Mouse (Mus musculus): ENCODE results near the gene Vps11.

DNA sequence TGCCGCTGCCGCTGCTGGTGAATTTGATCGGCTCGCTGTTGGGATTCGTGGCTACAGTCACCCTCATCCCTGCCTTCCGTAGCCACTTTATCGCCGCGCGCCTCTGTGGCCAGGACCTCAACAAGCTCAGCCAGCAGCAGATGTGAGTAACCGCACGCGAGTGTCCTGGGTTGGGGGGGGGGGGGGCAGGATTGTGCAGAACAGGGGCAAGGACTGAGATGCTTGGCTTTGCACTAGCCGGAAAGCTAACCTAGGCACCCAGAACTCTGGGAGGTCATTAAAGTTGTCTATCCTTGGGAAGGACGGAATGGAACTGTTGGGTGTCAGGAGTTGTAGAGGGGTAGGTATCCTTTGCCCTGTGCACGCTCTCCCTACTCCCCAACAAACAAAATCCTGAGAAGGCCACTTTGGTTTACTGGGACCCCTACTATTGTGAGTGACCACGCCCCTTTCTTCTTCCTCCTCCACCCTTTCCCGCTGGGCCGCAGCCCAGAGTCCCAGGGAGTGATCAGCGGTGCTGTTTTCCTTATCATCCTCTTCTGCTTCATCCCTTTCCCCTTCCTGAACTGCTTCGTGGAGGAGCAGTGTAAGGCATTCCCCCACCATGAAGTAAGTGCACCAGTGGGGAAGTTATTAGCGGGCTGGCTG, 34.3 kb downstream of the Vps11 start:
- TF ChIP-seq POLR2A (IDR thresholded peaks at IDR 0.05; ENCODE audit: insufficient read depth, low read depth, low read length) = 0 out of 2 replicates have a peak, but pooled peaks have one; percentile 39
- no peak for TF ChIP-seq CTCF (IDR thresholded peaks at IDR 0.05)
- 0 out of 2 replicates have a peak, but pooled peaks have one; percentile 27 for TF ChIP-seq EP300 (IDR thresholded peaks at IDR 0.05; ENCODE audit: insufficient read depth, low read depth, low read length)

All from heart, adult 2 months (tissue).